Mouse (Mus musculus) B cell, adult 2 months (primary cell): ENCODE results near the gene Plekho2.

Experiments used
- DNase-seq, 2 experiments: peaks; one replicate each; pipeline ENCODE4 v3.0.0; 2022

Plekho2 gene

GRCm38 (mm10) chr9:65528417-65529038, 51.3 kb downstream of the Plekho2 start:
- no peak for DNase-seq

DNA sequence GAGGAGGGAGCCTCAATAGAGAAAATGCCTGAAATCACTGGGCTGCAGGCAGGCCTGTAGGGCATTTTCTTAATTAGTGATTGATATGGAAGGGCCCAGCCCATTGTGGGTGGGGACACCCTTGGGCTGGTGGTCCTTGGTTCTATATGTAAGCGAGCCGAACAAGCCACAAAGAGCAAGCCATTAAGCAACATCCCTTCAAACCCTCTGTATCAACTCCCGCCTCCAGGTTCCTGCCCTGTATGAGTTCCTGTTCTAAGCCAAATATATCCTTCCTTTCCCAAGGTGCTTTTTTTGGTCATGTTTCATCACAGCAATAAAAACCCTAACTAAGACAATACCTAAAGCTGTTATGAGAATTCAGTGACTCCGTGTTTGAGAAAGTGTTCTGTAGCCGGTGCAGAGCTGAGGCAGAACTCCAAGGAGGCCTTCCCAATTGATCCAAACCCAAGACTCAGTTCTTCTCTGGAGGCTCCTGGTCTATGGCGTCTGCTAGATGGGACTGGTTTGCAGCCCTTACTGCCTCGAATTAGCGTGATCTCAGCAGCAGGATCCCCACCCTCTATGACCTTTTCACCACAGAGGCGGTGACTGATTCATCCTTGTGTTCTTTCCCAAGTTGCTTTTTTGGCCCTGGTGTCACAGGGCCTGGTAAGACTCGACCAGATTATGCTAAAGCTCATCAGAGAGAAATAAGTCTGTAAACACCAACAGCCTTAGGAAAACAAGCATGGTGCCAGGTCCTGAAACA, 54.2 kb downstream of the Plekho2 start:
- no peak for DNase-seq

DNA sequence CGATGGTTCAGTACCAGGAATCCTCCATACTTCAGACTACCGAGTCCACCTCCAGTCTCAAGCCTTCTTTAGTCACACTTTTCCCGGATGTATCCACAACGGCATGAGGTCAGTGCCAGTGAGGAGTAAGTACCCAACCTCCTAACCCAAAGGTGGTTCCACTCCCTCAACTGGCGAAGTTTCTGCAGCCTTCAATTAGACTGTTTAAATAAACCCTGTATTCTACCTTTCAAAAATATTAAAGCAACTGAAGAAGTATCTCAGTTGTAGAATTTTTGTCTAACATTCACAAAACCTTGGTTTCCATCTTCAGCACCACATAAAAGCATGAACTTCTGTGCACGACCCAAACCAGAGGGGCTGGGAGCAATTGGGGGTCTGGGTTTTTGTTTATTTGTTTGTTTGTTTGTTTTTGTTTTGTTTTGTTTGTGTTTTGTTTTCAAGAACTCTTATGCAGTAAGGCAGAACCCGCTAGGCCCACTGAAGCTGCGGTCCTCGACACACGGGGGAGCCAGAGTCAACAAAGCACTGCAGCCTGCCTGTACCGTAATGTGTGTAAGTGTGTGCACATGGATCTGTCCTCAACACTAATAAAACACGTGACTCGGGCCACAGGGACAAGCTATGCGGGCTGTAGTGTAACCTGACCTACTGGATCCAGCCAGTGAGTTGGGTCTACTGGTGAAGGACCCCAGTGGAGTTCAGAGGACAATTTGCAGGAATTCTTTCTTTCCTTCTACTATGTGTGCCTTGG, 56.1 kb downstream of the Plekho2 start:
- peak; percentile 87 to 89 for DNase-seq

DNA sequence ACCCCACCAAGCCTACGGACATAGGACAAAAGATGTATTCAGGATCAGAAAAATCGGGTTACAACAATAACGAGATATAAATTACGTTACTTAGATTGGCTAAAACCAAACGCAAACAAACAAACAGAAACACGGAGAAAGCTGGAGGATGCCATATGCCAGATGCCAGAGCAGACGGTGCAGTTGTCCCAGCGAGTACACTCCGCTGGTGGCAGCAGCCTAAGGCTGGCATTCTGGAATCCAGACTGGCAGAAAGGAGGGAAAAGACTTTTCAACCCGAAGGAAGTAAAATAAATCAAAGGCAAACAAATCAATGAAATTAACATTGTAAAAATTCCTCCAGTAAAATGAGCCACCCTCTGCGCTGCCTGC, 59.3 kb downstream of the Plekho2 start:
- no peak for DNase-seq

DNA sequence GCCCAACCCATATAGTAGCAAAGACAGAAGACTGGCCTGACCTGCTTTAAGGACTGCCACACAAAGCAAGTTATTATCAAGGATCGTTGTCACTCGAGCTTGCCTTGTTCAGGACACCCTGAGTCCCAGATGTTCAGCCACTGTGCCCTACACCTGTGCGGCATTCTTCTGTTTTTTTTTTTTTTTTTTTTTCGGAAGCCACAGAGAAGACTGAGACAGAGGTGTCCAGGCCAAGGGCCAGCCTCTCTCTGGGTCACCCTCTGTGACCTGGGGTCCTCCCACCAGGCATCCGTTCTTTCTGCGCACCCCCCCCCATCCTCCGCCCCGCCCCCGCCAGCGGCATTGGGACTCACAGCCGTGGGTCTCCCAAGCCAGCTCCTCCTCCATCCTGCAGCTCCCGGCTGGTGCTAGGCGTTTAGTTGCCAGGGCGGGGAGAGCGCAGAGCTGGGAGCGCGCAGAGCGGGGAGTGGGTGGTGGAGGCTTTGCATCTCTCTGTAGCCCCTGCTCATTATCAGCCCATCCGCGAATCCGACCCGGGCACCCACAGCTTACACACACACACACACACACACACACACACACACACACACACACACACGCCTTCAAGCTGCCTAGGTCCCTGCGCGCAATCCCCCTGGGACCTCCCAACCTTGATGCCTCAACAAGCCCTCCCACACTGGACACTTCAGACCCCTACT, 59.9 kb downstream of the Plekho2 start, which contains the start of gene Ankdd1a:
Ankdd1a (minus strand) TSS at position 387 of the 698 bp plus-strand sequence.
- no peak for DNase-seq

- no peak for DNase-seq
Measured at GRCm38 (mm10) chr9:65514851-65515261, 65.0 kb downstream of the Plekho2 start.

DNA sequence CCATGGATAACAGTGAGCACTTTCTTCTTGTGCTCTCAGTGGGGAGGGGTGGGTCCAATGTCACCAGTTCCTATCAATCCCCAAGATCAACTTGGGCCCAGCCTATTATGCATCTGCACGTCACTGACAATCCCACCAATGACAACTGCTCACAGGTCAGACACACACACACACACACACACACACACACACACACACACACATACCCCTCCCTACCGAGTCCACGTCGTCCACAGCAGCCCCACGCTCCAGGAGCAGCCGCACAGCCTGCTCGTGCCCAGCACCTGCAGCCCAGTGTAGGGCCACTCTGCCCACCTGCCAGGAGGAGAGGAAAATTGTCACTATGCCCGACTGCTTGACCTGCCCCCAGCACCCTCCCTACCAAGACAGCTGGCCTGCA, 65.4 kb downstream of the Plekho2 start:
- DNase-seq: no peak

DNA sequence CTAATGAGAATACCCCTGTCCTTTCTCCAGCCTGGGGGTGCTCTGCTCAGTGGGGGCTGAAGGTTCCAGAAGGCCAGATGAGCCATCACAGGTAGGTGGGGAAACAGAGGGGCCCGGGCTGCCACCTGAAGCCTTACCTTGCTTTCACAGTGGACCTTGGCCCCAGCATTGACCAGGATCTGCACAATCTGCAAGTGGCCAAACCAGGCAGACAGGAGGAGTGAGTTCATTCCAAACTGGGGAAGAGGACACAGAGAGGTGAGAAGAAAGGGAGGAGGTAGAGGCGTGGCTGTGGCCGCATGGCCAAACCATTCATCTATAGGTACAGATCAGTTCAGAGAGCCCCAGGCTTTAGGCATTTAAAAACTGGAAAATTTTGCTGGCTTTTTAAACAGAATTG, 67.3 kb downstream of the Plekho2 start:
- no peak for DNase-seq

DNA sequence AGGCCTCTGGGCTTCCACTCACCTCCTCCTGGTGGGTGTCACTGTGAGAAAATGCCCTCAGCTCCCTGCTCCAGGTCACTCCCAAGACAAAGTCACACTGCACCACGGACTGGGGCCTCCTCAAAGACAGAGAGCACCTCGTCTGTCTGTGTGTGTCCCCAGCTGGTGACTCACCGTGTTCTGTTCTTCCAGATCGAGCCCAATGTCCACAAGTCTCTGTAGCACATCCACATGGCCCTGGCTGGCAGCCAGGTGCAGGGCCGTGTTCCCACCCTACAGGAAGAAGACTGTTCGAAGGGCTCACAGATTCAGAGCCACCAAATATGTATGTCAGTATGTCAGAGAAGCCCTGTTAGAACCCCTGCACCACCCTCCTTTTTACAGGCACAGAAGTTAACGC, 71.4 kb downstream of the Plekho2 start:
- no peak for DNase-seq

DNA sequence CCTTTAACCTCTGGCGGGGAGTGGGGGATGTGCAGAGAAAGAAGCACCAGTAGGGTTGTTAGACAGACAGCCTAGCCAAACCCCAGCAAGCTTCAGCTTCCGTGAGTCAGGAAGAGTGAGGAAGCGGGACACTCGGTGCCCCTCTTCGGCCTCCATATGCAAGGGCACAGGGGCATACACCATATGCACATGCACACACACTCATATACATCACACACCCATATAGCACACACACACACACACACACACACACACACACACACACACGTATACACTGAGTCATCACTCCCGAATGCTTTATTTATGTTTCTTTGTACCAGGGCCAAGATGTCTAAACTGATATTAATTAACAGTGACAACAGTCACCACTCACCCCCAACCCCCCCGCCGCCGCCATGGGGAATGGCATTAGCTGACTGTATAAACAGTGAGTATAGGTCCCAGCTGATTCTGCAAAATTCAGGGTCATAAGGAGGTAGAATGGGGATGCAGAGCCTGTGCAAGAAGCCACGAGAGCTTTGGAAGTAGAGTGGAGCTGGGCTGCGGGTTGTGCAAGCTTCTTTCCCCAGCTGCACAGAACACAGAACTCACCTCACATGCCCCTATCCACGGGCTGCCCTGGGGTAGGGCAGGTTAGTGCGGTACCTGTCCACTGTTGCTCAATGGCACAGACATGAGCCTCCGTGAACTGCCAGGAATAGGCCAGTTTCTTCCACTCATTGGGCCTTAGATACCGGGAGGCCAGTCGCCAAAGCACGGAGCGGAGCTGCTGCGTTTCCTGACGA, 76.9 kb downstream of the Plekho2 start:
- DNase-seq: no peak
